Mouse (Mus musculus) lung, adult 2 months (tissue): Measurements from ENCODE around the gene Nhlrc2. TPM values are rescaled to one million over a fixed set of nuclear protein-coding genes. Genes with fewer than 3 reads are reported as not detected.

Experiments used
- DNase-seq: peaks from one replicate; pipeline ENCODE4 v3.0.0; 2022
- H3K4me1 ChIP-seq: fragments of 200-500 bp; 2 replicates; pipeline ENCODE4 v1.6.1; 2011; ENCODE audit warnings: low read length; ENCODE audit not compliant: control insufficient read depth, insufficient read depth
- H3K4me3 ChIP-seq: fragments of 200-500 bp; replicated peaks from 2 replicates; pipeline ENCODE3; 2011; ENCODE audit warnings: low read depth, mild to moderate bottlenecking, control low read depth, low read length; ENCODE audit errors: extremely low read depth
- CTCF ChIP-seq: fragments of 200-500 bp; IDR thresholded peaks from 2 replicates; pipeline ENCODE4 v1.5.1; 2011; ENCODE audit warnings: mild to moderate bottlenecking, low read length, control low read depth; ENCODE audit not compliant: insufficient read depth
- POLR2A ChIP-seq: fragments of 200-500 bp; IDR thresholded peaks from 2 replicates; pipeline ENCODE4 v1.6.1; 2011; ENCODE audit warnings: low read depth, mild to moderate bottlenecking, control low read depth, low read length, borderline replicate concordance; ENCODE audit errors: extremely low read depth
- whole genome bisulfite sequencing: fragments of 180-500 bp; shearing (Covaris S2); methylation state at CpG from one replicate; pipeline ENCODE4 v1.1.7; 2018; 5-methylcytosine and 5-hydroxymethylcytosine counted together
- polyA plus RNA-seq: library from polyadenylated mRNA; depleted of rRNA; stranded (reverse); fragments of >200 nt; gene quantifications from 2 replicates; pipeline ENCODE4 v1.2.3, GENCODE M21; 2012

Gene Nhlrc2
- polyA plus RNA-seq, 1 experiment = 28.9 TPM

- TF ChIP-seq CTCF = no peak
- no peak for TF ChIP-seq POLR2A
- 81% methylated on average over 5 of the region's 5 CpGs for WGBS
- H3K4me1 ChIP-seq = peaks cover 9% of the 10 kb centered on the region
- DNase-seq = no peak
- no peak overlapping the region for H3K4me3 ChIP-seq
These were observed 33.9 kb downstream of the Nhlrc2 start for GRCm38 (mm10) chr19:56581981-56582380.

GRCm38 (mm10) chr19:56583785-56584184, 35.7 kb downstream of the Nhlrc2 start:
- no peak for DNase-seq
- WGBS = 50% methylated on average over 5 of the region's 5 CpGs
- Histone ChIP-seq H3K4me1 (peaks cover 17% of the 10 kb centered on the region), H3K4me3 (peak overlapping the region; percentile 29)
- TF ChIP-seq CTCF = no peak
- TF ChIP-seq POLR2A = peak; percentile 42; the same call in 1 of the 2 replicates

- H3K4me1 ChIP-seq = peaks cover 18% of the 10 kb centered on the region
- no peak overlapping the region for H3K4me3 ChIP-seq
- TF ChIP-seq CTCF (no peak), POLR2A (no peak)
- WGBS = 75% methylated on average over 3 of the region's 3 CpGs
- DNase-seq = no peak
These were observed 36.2 kb downstream of the Nhlrc2 start for GRCm38 (mm10) chr19:56584288-56584687.

- no peak for DNase-seq
- Histone ChIP-seq H3K4me1 (peaks cover 18% of the 10 kb centered on the region), H3K4me3 (no peak overlapping the region)
- 58% methylated on average over 8 of the region's 8 CpGs for WGBS
- TF ChIP-seq CTCF (no peak), POLR2A (peak; percentile 6; the same call in 1 of the 2 replicates)
These were observed 38.3 kb downstream of the Nhlrc2 start for GRCm38 (mm10) chr19:56586320-56586719.

GRCm38 (mm10) chr19:56588205-56588626, 40.2 kb downstream of the Nhlrc2 start:
- TF ChIP-seq CTCF = no peak
- no peak for TF ChIP-seq POLR2A
- Histone ChIP-seq H3K4me3 (no peak overlapping the region), H3K4me1 (peaks cover 21% of the 10 kb centered on the region)
- DNase-seq = peak; percentile 66
- WGBS = 29% methylated on average over 6 of the region's 6 CpGs

GRCm38 (mm10) chr19:56589008-56589407, 40.9 kb downstream of the Nhlrc2 start:
- Histone ChIP-seq H3K4me1 (peaks cover 17% of the 10 kb centered on the region), H3K4me3 (no peak overlapping the region)
- WGBS = 71% methylated on average over 6 of the region's 6 CpGs
- TF ChIP-seq POLR2A (no peak), CTCF (no peak)
- no peak for DNase-seq

- WGBS = 94% methylated on average over 5 of the region's 5 CpGs
- H3K4me1 ChIP-seq = peaks cover 17% of the 10 kb centered on the region
- TF ChIP-seq CTCF (no peak), POLR2A (no peak)
- DNase-seq = no peak
- H3K4me3 ChIP-seq = no peak overlapping the region
These were observed 41.4 kb downstream of the Nhlrc2 start for GRCm38 (mm10) chr19:56589455-56589854.

GRCm38 (mm10) chr19:56590250-56590649, 42.2 kb downstream of the Nhlrc2 start:
- H3K4me3 ChIP-seq = no peak overlapping the region
- DNase-seq = no peak
- TF ChIP-seq CTCF (no peak), POLR2A (no peak)
- WGBS = 79% methylated on average over 3 of the region's 3 CpGs
- peaks cover 20% of the 10 kb centered on the region; the same call in 1 of the 2 replicates for H3K4me1 ChIP-seq

- Histone ChIP-seq H3K4me3 (no peak overlapping the region), H3K4me1 (peaks cover 18% of the 10 kb centered on the region)
- 81% methylated on average over 9 of the region's 9 CpGs for WGBS
- TF ChIP-seq CTCF (no peak), POLR2A (no peak)
- DNase-seq = no peak
These were observed 44.4 kb downstream of the Nhlrc2 start for GRCm38 (mm10) chr19:56592472-56592871.

GRCm38 (mm10) chr19:56599996-56600395, 51.9 kb downstream of the Nhlrc2 start:
- WGBS = 29% methylated on average over 3 of the region's 3 CpGs
- H3K4me1 ChIP-seq = peaks cover 21% of the 10 kb centered on the region
- DNase-seq = no peak
- H3K4me3 ChIP-seq = no peak overlapping the region
- TF ChIP-seq CTCF (no peak), POLR2A (no peak)
